Mouse (Mus musculus): ENCODE results near the gene Naalad2. TPM values are rescaled to one million over a fixed set of nuclear protein-coding genes. Genes with fewer than 3 reads are reported as not detected.

Gene Naalad2
- 10.8 TPM for polyA plus RNA-seq (2014; fragmentation: Illumina TruSeq; extraction: RNeasy Lipid Tissue Mini Kit (QIAGEN cat#74804); ENCODE audit: low read depth, low replicate concordance)

GRCm38 (mm10) chr9:18402895-18403294, at the start of gene Naalad2:
Gene Naalad2, minus strand, starts transcription at chr9:18402995.

GRCm38 (mm10) chr9:18430354-18430753, 27.6 kb upstream of the Naalad2 start, which contains the start of gene Mbd3l2:
Gene Mbd3l2, plus strand, starts transcription at chr9:18430654.

GRCm38 (mm10) chr9:18404118-18404517, 1.3 kb upstream of the Naalad2 start, which contains the start of gene Ubtfl1:
Gene Ubtfl1, plus strand, starts transcription at chr9:18404418.

DNA sequence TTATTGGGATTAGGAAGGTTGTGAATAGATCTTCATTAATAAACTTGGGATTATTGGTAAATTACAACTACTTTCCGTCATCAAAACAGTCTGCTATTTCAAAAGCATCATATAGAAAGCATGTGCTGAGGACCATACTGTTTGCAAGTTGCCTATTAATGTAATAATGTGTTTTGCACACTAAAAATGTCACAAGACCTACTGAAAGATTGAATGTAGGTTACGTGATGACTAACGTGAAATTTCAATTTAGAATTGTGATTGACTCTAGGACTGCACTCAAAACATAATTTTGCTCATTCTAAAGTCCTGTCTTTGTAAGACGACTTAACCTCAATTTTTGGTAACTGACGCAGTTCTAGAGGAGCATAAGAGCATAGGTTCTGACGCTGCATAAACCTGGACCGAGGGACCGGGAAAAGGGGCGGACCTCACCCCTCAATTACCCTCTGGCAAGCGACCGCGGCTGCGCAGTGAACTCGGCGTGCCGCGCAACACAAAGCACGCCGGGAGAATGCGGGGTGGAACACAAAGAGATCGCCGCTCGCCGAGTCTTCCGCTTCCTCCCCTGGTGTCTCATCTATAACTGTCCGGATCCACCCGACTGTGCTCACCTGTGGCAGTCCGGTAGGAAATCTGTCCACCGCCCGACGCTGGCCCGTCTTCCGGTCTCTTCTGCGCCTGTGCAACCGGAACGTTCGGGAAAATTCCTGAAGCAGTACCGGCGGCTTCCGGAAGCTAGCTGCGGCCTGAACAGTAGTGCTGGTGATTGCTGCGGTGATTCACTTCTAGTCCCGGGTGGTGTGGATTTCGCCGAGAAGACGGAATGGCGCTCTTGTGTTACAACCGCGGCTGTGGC, 111.0 kb downstream of the Naalad2 start, which contains the start of gene Chordc1:
Chordc1 (plus strand) TSS at position 555 of the 859 bp plus-strand sequence.

Other genes starting within 250 kb of the Naalad2 start
- 176 TPM for gene Chordc1, start 110.9 kb downstream of the Naalad2 start, polyA plus RNA-seq (2014; fragmentation: Illumina TruSeq; extraction: RNeasy Lipid Tissue Mini Kit (QIAGEN cat#74804); ENCODE audit: low read depth, low replicate concordance)
- not detected for gene Ubtfl1, start 1.4 kb upstream of the Naalad2 start, polyA plus RNA-seq (2014; fragmentation: Illumina TruSeq; extraction: RNeasy Lipid Tissue Mini Kit (QIAGEN cat#74804); ENCODE audit: low read depth, low replicate concordance)
- not detected for gene Mbd3l2, start 27.7 kb upstream of the Naalad2 start, polyA plus RNA-seq (2014; fragmentation: Illumina TruSeq; extraction: RNeasy Lipid Tissue Mini Kit (QIAGEN cat#74804); ENCODE audit: low read depth, low replicate concordance)
- gene Zfp558, start 75.3 kb upstream of the Naalad2 start, polyA plus RNA-seq (2014; fragmentation: Illumina TruSeq; extraction: RNeasy Lipid Tissue Mini Kit (QIAGEN cat#74804); ENCODE audit: low read depth, low replicate concordance) = 7.2 TPM
- gene Mbd3l1, start 75.4 kb upstream of the Naalad2 start, polyA plus RNA-seq (2014; fragmentation: Illumina TruSeq; extraction: RNeasy Lipid Tissue Mini Kit (QIAGEN cat#74804); ENCODE audit: low read depth, low replicate concordance) = not detected

All from kidney, adult 10 weeks (tissue).